Mouse (Mus musculus) ES-Bruce4 (cell line): ENCODE data around the gene Kitl. TPM values are rescaled to one million over a fixed set of nuclear protein-coding genes. Genes with fewer than 3 reads are reported as not detected.

Source experiments
- H3K27ac ChIP-seq: 2 replicates; pipeline ENCODE4 v1.5.1; 2012; ENCODE audit warnings: low read length, inconsistent platforms; ENCODE audit not compliant: insufficient read depth
- H3K27me3 ChIP-seq: 2 replicates; pipeline ENCODE4 v1.6.1; 2012; ENCODE audit warnings: mild to moderate bottlenecking, low read length, inconsistent platforms; ENCODE audit not compliant: control insufficient read depth, poor library complexity, insufficient read depth, severe bottlenecking
- H3K36me3 ChIP-seq: 2 replicates; pipeline ENCODE4 v1.6.1; 2012; ENCODE audit warnings: inconsistent platforms, mild to moderate bottlenecking, low read length, moderate library complexity; ENCODE audit not compliant: control insufficient read depth, poor library complexity, insufficient read depth, severe bottlenecking
- H3K4me1 ChIP-seq: one replicate; pipeline ENCODE4 v1.8.1; 2011; ENCODE audit warnings: low read length; ENCODE audit not compliant: control insufficient read depth, insufficient read depth
- H3K4me3 ChIP-seq: 2 replicates; pipeline ENCODE4 v1.5.1; 2011; ENCODE audit warnings: low read depth, mild to moderate bottlenecking, low read length
- H3K9ac ChIP-seq: 2 replicates; pipeline ENCODE4 v1.6.1; 2012; ENCODE audit warnings: low read depth, mild to moderate bottlenecking, inconsistent platforms; ENCODE audit not compliant: poor library complexity, severe bottlenecking
- H3K9me3 ChIP-seq: replicated peaks from 2 replicates; pipeline ENCODE4 v1.6.1; 2012; ENCODE audit warnings: mild to moderate bottlenecking, low read length, inconsistent platforms; ENCODE audit not compliant: control insufficient read depth, poor library complexity, insufficient read depth, severe bottlenecking
- CTCF ChIP-seq: IDR thresholded peaks from one replicate; pipeline ENCODE4 v1.8.1; 2011; ENCODE audit warnings: low read depth, low read length
- EP300 ChIP-seq: IDR thresholded peaks from 2 replicates; pipeline ENCODE4 v1.6.1; 2011; ENCODE audit warnings: low read depth, low read length; ENCODE audit not compliant: insufficient read depth
- POLR2A ChIP-seq: IDR thresholded peaks from one replicate; pipeline ENCODE4 v1.8.1; 2011; ENCODE audit warnings: low read length; ENCODE audit not compliant: insufficient read depth
- polyA plus RNA-seq: library from polyadenylated mRNA; stranded (reverse); fragments of >200 nt; gene quantifications from 2 replicates; pipeline ENCODE4 v1.2.4, GENCODE M21; 2011; ENCODE audit warnings: low read depth; ENCODE audit not compliant: missing spikeins, insufficient read depth, insufficient read length

Kitl gene
- polyA plus RNA-seq, 1 experiment, result 8.9 TPM

DNA sequence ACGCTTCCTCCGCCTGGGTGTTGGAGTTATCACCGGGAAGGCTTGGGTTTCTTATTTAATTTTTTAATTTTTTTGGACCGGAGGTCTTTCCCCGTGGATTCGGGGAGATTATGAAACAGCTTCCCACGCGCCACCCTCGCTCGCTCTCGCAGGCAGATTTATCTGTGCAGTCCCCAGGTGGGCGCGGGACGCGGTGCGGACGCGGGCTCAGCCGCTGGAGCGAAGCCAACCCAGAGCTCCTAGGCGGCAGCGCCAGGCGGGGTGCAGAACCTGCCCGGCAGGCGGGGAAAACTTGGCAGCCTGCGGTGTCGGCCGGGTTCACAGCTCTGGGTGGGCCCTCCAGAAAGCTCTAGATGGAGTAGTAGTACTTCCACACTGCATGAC is 888 bp downstream of the Kitl start:
- Histone ChIP-seq H3K4me1 (no peaks in the 10 kb centered on the region), H3K27ac (no peak overlapping the region), H3K27me3 (peaks cover 7% of the 10 kb centered on the region)

DNA sequence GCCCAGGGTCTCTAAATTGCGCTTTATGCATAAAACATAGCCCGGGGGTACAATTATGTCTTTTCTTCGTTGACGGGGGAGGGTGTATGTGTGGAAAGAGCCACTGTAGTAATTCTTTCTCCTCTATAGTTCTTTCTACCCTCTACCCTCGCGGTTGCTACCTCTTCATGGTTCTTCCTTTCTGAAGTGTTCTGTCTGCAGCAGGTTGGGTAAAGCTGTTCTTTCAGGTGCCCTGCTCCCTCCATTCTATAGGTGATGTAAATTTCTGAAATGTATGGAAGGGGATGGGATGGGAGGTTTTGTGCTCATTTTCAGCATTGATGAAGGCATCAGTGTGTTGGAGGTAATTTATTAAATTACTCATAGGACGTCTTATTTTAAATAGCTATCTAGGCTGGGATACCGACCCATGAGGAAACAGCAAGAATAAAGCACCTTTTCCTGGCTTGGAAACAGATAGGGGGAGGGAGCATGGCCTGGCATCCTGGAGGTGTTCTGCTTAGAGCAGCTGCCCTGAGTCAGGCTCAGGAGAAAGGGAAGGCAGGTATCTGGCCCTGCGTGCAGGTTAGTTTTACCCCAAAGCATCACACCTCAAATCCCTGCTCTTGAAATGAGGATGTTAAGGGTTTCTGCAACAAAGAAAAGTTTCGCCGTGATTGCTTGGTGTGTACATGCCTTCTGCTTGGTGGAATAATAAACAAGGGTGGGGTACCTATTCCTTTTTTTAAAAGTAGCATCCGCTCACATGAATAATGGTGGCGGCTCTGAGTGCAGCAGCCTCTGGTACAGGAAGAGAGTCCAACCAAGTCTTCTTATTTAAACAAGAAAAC is 1.7 kb downstream of the Kitl start:
- no peaks in the 10 kb centered on the region for H3K4me1 ChIP-seq
- H3K4me3 ChIP-seq, result no peak overlapping the region
- no peaks in the 10 kb centered on the region for H3K36me3 ChIP-seq
- no peaks in the 10 kb centered on the region for H3K9me3 ChIP-seq
- H3K9ac ChIP-seq, result no peak overlapping the region
- no peak for TF ChIP-seq POLR2A
- no peak for TF ChIP-seq CTCF
- no peak for TF ChIP-seq EP300
- peaks cover 7% of the 10 kb centered on the region for H3K27me3 ChIP-seq
- no peak overlapping the region for H3K27ac ChIP-seq

More for the DNA sequence above, 888 bp downstream of the Kitl start:
- Histone ChIP-seq H3K9me3 (no peaks in the 10 kb centered on the region), H3K36me3 (no peaks in the 10 kb centered on the region), H3K4me3 (peak overlapping the region; percentile 86), H3K9ac (peak overlapping the region; percentile 56)
- no peak for TF ChIP-seq POLR2A
- TF ChIP-seq EP300, result no peak
- no peak for TF ChIP-seq CTCF

DNA sequence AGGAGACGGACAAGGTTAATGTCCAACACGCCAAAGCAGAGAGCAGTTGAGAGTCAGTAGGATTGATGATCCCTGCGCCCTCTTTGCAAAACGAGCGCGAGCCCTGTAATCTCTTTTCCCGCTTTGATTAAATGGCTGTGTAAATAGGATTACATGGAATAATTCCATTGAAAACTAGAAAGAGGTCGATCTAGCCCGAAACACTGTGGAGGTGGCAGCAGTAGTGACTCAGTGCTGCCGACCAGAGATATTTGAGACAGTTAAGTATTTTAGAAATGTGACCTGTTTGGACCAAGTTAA is 2.3 kb downstream of the Kitl start:
- no peak overlapping the region for H3K9ac ChIP-seq
- no peaks in the 10 kb centered on the region for H3K9me3 ChIP-seq
- no peak overlapping the region for H3K27ac ChIP-seq
- no peak overlapping the region for H3K4me3 ChIP-seq
- H3K36me3 ChIP-seq, result no peaks in the 10 kb centered on the region
- TF ChIP-seq EP300, result no peak
- TF ChIP-seq CTCF, result no peak
- TF ChIP-seq POLR2A, result no peak
- H3K27me3 ChIP-seq, result peaks cover 7% of the 10 kb centered on the region
- H3K4me1 ChIP-seq, result no peaks in the 10 kb centered on the region

DNA sequence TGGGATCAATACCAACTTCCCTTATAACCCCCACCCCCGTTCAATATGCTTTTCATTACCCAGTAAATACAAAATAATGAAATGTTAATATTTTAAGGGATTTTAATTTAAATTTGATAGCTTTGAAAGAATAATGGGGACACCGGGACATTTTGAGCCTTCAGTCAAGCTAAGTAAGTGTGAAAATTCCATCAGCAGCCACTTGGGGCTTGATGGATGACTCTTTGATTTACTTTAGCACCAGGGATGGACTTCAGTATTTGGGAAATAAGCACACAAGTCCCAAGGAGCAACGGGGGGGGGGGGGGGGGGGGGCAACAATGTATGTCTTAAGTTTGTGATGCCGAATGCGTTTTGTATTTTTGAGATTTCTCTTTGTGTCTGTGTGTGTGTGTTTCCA is 3.1 kb downstream of the Kitl start:
- H3K27me3 ChIP-seq, result peaks cover 7% of the 10 kb centered on the region
- no peaks in the 10 kb centered on the region for H3K36me3 ChIP-seq
- H3K4me3 ChIP-seq, result no peak overlapping the region

DNA sequence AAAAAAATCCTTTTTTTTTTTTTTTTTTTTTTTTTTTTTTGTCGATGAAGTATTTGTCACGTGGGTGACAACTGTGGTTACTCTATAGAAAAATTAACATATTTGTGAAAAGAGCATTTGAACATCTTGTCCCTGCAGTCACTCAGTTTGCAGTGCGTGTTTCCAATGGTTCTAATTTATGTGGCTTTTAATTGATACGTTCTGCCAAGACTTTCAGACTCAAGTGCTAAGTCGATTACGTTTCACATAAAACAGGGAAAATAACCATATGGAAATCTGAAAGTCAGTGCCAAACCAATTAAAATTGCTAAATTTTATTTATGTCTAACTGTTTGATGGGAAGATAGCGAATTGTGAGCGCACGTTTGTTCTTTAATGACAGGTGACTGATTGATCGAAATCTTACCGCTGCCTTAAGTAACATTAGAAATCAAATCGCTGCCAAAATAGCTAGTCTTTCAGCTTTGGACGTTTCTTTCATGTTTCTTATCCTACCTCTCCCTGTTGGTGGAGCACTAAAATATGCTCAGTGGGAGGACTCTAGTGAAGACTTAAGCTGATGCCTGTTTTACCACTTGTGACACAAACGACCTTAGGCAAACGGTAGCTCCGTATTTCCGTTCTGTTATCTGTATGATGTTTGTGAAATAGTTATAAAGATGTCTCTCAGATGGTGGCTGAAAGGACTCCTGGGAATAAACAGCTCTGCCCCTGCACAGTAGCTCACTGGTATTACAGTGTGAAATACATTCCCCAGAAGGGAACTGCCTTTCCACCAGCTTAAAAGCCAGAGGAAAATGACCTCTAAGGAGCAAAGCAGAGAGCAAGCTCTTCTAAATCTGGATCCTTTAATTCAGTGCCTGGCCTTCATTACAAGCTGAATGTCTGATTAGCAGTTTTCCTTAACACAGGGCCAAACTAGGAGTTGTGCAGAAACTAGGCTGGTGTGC is 4.1 kb downstream of the Kitl start:
- no peaks in the 10 kb centered on the region for H3K4me1 ChIP-seq
- no peak overlapping the region for H3K9ac ChIP-seq
- H3K27me3 ChIP-seq, result peaks cover 7% of the 10 kb centered on the region
- no peak for TF ChIP-seq EP300
- TF ChIP-seq CTCF, result no peak
- TF ChIP-seq POLR2A, result no peak
- H3K27ac ChIP-seq, result no peak overlapping the region
- no peaks in the 10 kb centered on the region for H3K9me3 ChIP-seq
- H3K36me3 ChIP-seq, result no peaks in the 10 kb centered on the region
- no peak overlapping the region for H3K4me3 ChIP-seq

More for the DNA sequence above, 3.1 kb downstream of the Kitl start:
- no peaks in the 10 kb centered on the region for H3K4me1 ChIP-seq
- TF ChIP-seq POLR2A (no peak), EP300 (no peak), CTCF (no peak)
- H3K9me3 ChIP-seq, result no peaks in the 10 kb centered on the region
- no peak overlapping the region for H3K27ac ChIP-seq
- no peak overlapping the region for H3K9ac ChIP-seq
